Mouse (Mus musculus) kidney, adult 2 months (tissue): ENCODE data around the gene Gm11639. TPM values are rescaled to one million over a fixed set of nuclear protein-coding genes. Genes with fewer than 3 reads are reported as not detected.

Experiments used
- DNase-seq: peaks from one replicate; pipeline ENCODE4 v3.0.0; 2021
- H3K27ac ChIP-seq: fragments of 200-500 bp; 2 replicates; pipeline ENCODE4 v1.5.1; 2012; ENCODE audit warnings: low read depth, low read length, control low read depth, inconsistent platforms; ENCODE audit not compliant: insufficient read depth
- H3K27me3 ChIP-seq: fragments of 200-500 bp; replicated peaks from 2 replicates; pipeline ENCODE4 v1.6.1; 2012; ENCODE audit warnings: mild to moderate bottlenecking, moderate library complexity, low read length, inconsistent platforms; ENCODE audit not compliant: control insufficient read depth, insufficient read depth
- H3K36me3 ChIP-seq: fragments of 200-500 bp; 2 replicates; pipeline ENCODE4 v1.6.1; 2012; ENCODE audit warnings: mild to moderate bottlenecking, moderate library complexity, low read length, inconsistent platforms; ENCODE audit not compliant: control insufficient read depth, insufficient read depth
- H3K4me1 ChIP-seq: fragments of 200-500 bp; 2 replicates; pipeline ENCODE4 v1.6.1; 2011; ENCODE audit warnings: low read length; ENCODE audit not compliant: control insufficient read depth, insufficient read depth
- H3K4me3 ChIP-seq: fragments of 200-500 bp; 2 replicates; pipeline ENCODE4 v1.5.1; 2011; ENCODE audit warnings: mild to moderate bottlenecking, low read depth, low read length, control low read depth; ENCODE audit not compliant: insufficient read depth
- CTCF ChIP-seq: fragments of 200-500 bp; conservative IDR thresholded peaks from 2 replicates; pipeline ENCODE4 v1.5.1; 2011; ENCODE audit warnings: low read depth, mild to moderate bottlenecking, control low read depth, low read length, moderate library complexity, mixed read lengths; ENCODE audit not compliant: insufficient read depth, insufficient read length
- POLR2A ChIP-seq: fragments of 200-500 bp; IDR thresholded peaks from one replicate; pipeline ENCODE4 v1.6.1; 2011; ENCODE audit warnings: low read depth, low read length, control low read depth
- WGBS: fragments of 180-500 bp; shearing (Covaris S2); methylation state at CpG from one replicate; pipeline ENCODE4 v1.1.7; 2018; 5-methylcytosine and 5-hydroxymethylcytosine counted together
- polyA plus RNA-seq: library from polyadenylated mRNA; depleted of rRNA; stranded (reverse); fragments of >200 nt; gene quantifications from 2 replicates; pipeline ENCODE4 v1.2.3, GENCODE M21; 2012

Gm11639 gene
- polyA plus RNA-seq, 1 experiment: under 0.01 TPM

- Histone ChIP-seq H3K27ac (no peak overlapping the region), H3K27me3 (no peaks in the 10 kb centered on the region), H3K4me1 (no peaks in the 10 kb centered on the region), H3K36me3 (no peaks in the 10 kb centered on the region), H3K4me3 (no peak overlapping the region)
- no peak for DNase-seq
- TF ChIP-seq CTCF (no peak), POLR2A (no peak)
- WGBS: 67% methylated on average over 5 of the region's 5 CpGs
These were observed 455.6 kb downstream of the Gm11639 start for GRCm38 (mm10) chr11:105141115-105141514.

DNA sequence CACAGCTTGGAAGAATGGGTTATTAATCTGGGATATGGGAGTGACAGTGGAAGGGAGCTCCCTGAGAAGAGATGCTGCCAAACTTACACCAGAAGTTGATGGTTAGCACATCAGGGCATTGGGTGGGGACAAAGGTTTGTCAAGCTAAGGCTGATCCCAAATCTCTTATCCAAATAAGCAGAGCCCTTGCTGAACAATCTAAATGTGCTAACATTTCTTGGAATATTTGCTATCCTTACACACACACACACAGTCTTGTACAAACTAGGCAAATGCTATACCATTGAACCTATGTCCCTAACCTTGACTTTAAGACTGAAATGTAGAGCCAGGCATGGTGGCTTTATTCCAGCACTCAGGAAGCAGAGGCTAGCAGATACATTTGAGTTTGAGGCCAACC, 458.1 kb downstream of the Gm11639 start:
- DNase-seq: no peak
- no peaks in the 10 kb centered on the region for H3K27me3 ChIP-seq
- no peaks in the 10 kb centered on the region for H3K4me1 ChIP-seq
- TF ChIP-seq CTCF (no peak), POLR2A (no peak)
- no peaks in the 10 kb centered on the region for H3K36me3 ChIP-seq
- no peak overlapping the region for H3K27ac ChIP-seq
- no peak overlapping the region for H3K4me3 ChIP-seq

- H3K27me3 ChIP-seq: no peaks in the 10 kb centered on the region
- no peaks in the 10 kb centered on the region for H3K4me1 ChIP-seq
- 85% methylated on average over 3 of the region's 3 CpGs for WGBS
- no peak for DNase-seq
- no peak for TF ChIP-seq POLR2A
- no peak for TF ChIP-seq CTCF
- no peak overlapping the region for H3K27ac ChIP-seq
- no peak overlapping the region for H3K4me3 ChIP-seq
- no peaks in the 10 kb centered on the region for H3K36me3 ChIP-seq
These were observed 458.6 kb downstream of the Gm11639 start for GRCm38 (mm10) chr11:105144084-105144483.

- Histone ChIP-seq H3K27ac (no peak overlapping the region), H3K4me3 (no peak overlapping the region), H3K4me1 (no peaks in the 10 kb centered on the region), H3K36me3 (no peaks in the 10 kb centered on the region), H3K27me3 (no peaks in the 10 kb centered on the region)
- TF ChIP-seq POLR2A (no peak), CTCF (no peak)
- peak; percentile 24 for DNase-seq
- WGBS: 58% methylated on average over 11 of the region's 11 CpGs
These were observed 459.2 kb downstream of the Gm11639 start for GRCm38 (mm10) chr11:105144508-105145210.

DNA sequence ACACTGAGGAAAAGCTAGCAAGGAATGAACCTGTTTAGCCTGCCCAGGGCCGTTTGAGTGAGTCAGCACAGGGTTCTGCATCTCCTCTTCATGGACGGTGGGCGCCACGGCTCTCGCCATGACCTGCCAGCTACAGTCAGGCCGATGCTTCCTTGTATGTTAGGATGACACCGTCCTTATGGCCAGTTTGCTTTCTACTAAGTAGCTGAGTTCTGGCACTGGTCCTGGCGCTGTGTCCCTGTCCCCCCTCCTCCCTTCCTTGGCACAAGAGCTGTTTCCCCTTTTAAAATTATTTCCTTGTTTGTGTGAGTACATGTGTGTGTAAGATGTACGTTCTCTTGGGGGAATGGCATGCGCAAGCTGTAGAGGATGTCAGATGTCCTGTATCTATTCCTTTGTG, 459.7 kb downstream of the Gm11639 start:
- 59% methylated on average over 10 of the region's 10 CpGs for WGBS
- TF ChIP-seq POLR2A: no peak
- no peak for TF ChIP-seq CTCF
- no peak for DNase-seq
- H3K36me3 ChIP-seq: no peaks in the 10 kb centered on the region
- H3K4me3 ChIP-seq: no peak overlapping the region
- no peaks in the 10 kb centered on the region for H3K4me1 ChIP-seq
- no peaks in the 10 kb centered on the region for H3K27me3 ChIP-seq
- H3K27ac ChIP-seq: no peak overlapping the region

DNA sequence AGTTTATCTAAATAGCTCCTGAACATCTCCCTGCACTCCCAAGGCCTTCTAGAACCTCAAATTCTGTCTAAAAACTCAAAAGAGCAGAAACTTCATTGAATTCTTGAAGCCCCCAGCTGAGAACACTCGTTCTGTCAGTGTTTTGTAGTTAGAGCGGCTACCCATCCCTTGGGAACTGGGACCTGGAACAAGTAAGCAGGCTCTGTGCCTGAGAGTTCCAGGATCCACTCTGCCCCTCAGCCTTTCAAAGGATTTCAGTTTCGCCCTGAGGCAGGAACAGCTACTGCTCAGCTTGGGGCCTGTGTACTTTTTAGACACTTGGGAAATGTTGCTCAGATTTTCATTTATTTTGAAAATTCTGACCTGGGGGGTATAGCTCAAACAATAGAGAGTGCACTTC, 461.1 kb downstream of the Gm11639 start, which contains the start of gene Gm10842:
Gm10842 (plus strand) TSS at position 301 of the 400 bp plus-strand sequence.
- TF ChIP-seq POLR2A (no peak), CTCF (no peak)
- 82% methylated on average over 3 of the region's 3 CpGs for WGBS

GRCm38 (mm10) chr11:105149353-105149752, 463.8 kb downstream of the Gm11639 start:
- TF ChIP-seq POLR2A (no peak), CTCF (no peak)
- Histone ChIP-seq H3K4me1 (peaks cover 10% of the 10 kb centered on the region; the same call in 1 of the 2 replicates), H3K27me3 (no peaks in the 10 kb centered on the region), H3K36me3 (no peaks in the 10 kb centered on the region), H3K4me3 (no peak overlapping the region), H3K27ac (no peak overlapping the region)
- 77% methylated on average over 3 of the region's 3 CpGs for WGBS
- no peak for DNase-seq

More for the DNA sequence above, 461.1 kb downstream of the Gm11639 start, which contains the start of gene Gm10842:
- Histone ChIP-seq H3K4me1 (no peaks in the 10 kb centered on the region), H3K27me3 (no peaks in the 10 kb centered on the region), H3K27ac (no peak within 1 kb of the TSS), H3K36me3 (no peaks in the 10 kb centered on the region), H3K4me3 (no peak within 1 kb of the TSS)
- DNase-seq: no peak
